Mouse (Mus musculus) heart, adult 2 months (tissue): ENCODE data around the gene Dnajb1.

ENCODE experiments used
- CTCF ChIP-seq: fragments of 200-600 bp; IDR thresholded peaks from 2 replicates; pipeline ENCODE4 v1.8.1; 2022; ENCODE audit warnings: antibody characterized with exemption, mild to moderate bottlenecking, moderate library complexity
- EP300 ChIP-seq: fragments of 200-500 bp; IDR thresholded peaks from 2 replicates; pipeline ENCODE4 v1.6.1; 2011; ENCODE audit warnings: low read depth, low read length, control low read depth; ENCODE audit not compliant: insufficient read depth
- POLR2A ChIP-seq: fragments of 200-500 bp; IDR thresholded peaks from 2 replicates; pipeline ENCODE4 v1.6.1; 2011; ENCODE audit warnings: mild to moderate bottlenecking, low read depth, low read length, control low read depth; ENCODE audit not compliant: insufficient read depth

DNA sequence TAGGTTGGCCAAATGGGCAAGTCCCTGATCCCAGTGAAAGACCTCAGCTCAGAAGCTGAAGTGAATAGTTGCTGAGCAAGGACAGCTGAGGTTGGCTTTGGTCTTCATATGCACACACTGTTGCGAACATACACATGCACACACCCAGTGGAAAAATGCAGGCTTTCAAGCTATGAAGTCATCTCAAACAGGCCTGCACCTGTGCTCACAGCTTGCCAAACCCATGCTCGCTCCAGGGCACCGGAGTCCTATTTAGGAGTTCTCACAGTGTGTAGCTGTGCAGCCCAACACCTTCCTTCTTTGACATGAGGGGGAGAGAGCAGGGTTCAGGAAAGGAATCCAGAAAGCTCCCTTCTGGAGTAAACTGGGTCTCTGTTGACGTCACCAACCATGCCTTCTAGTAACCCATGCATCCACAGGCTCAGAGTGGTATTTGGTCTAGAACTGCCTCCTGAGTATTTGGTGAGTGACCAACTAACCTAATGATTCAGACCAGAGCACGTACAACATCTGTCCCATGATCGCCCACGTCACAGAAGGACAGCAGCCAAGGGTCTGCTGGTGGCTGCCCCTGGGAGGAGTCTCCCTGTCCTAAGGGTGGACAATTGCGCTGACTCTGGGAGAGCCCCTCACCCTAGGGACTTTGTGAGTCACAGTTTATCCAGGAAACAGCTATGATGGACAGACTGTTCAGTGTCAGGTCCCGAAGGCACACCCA lies 11.7 kb downstream of the Dnajb1 start:
- no peak for TF ChIP-seq CTCF
- no peak for TF ChIP-seq POLR2A
- TF ChIP-seq EP300: no peak
